Mouse (Mus musculus): ENCODE data around the gene Ift172. TPM values are rescaled to one million over a fixed set of nuclear protein-coding genes. Genes with fewer than 3 reads are reported as not detected.
A peak's percentile ranks its signal among the peaks of the same experiment; 100 is the strongest.

Ift172 gene
- polyA plus RNA-seq, 2 experiments, result 3.3 to 3.6 TPM

- no peak for DNase-seq (ENCODE audit: low read depth in 3 of 3, low spot score in 3 of 3)
- Histone ChIP-seq H3K9ac (replicated peaks) (no peak within 1 kb of the TSS), H3K4me2 (ENCODE audit: low read depth) (no peak within 1 kb of the TSS; the same call in 1 of the 2 replicates), H3K9me3 (ENCODE audit: control insufficient read depth, low read length) (no peaks in the 10 kb centered on the region), H3K4me1 (replicated peaks; ENCODE audit: control insufficient read depth in 2 of 2, insufficient read depth in 2 of 2, low read length in 1 of 2) (peaks cover 0 to 1% of the 10 kb centered on the region in 2 experiments; a peak in 1 of 4 replicates), H3K27ac (no peak within 1 kb of the TSS), H3K27me3 (ENCODE audit: control insufficient read depth, insufficient read depth, low read length) (peaks cover 32% of the 10 kb centered on the region), H3K4me3 (ENCODE audit: insufficient read depth in 1 of 2, low read depth in 2 of 2, low read length in 2 of 2) (0 out of 4 replicates have a peak within 1 kb of the TSS, but pooled peaks of 1 of the 2 experiments have one; percentile 8), H3K36me3 (replicated peaks; ENCODE audit: control insufficient read depth, insufficient read depth, low read depth) (no peaks in the 10 kb centered on the region)
- ATAC-seq (ENCODE audit: insufficient read depth), result peak; percentile 43; the same call in 1 of the 2 replicates
- no peak for TF ChIP-seq EP300 (IDR thresholded peaks at IDR 0.05; ENCODE audit: low read depth)
- TF ChIP-seq CTCF (IDR thresholded peaks at IDR 0.05; ENCODE audit: low read depth), result no peak
- WGBS (ENCODE audit: insufficient replicate concordance), result 49% methylated on average over 13 of the region's 13 CpGs
These were observed 6.3 kb upstream of the Ift172 start, which contains the start of gene Gckr for GRCm38 (mm10) chr5:31297047-31297757. Gckr (plus strand) TSS chr5:31297443.

GRCm38 (mm10) chr5:31295606-31296141 lies 4.8 kb upstream of the Ift172 start, which contains the start of gene Fndc4:
Fndc4 (minus strand) TSS chr5:31296080.
- DNase-seq (ENCODE audit: low read depth in 3 of 3, low spot score in 3 of 3) (no peak), ATAC-seq (ENCODE audit: insufficient read depth) (no peak)
- Histone ChIP-seq H3K4me1 (replicated peaks; ENCODE audit: control insufficient read depth in 2 of 2, insufficient read depth in 2 of 2, low read length in 1 of 2) (peaks cover 3 to 6% of the 10 kb centered on the region in 2 experiments), H3K9me3 (ENCODE audit: control insufficient read depth, low read length) (no peaks in the 10 kb centered on the region), H3K36me3 (replicated peaks; ENCODE audit: control insufficient read depth, insufficient read depth, low read depth) (no peaks in the 10 kb centered on the region), H3K9ac (replicated peaks) (0 out of 2 replicates have a peak within 1 kb of the TSS, but pooled peaks have one; percentile 12), H3K4me3 (ENCODE audit: insufficient read depth in 1 of 2, low read depth in 2 of 2, low read length in 2 of 2) (peak within 1 kb of the TSS; percentile 36 to 47), H3K27ac (no peak within 1 kb of the TSS), H3K4me2 (ENCODE audit: low read depth) (peak within 1 kb of the TSS; percentile 53), H3K27me3 (ENCODE audit: control insufficient read depth, insufficient read depth, low read length) (peaks cover 32% of the 10 kb centered on the region)
- TF ChIP-seq EP300 (IDR thresholded peaks at IDR 0.05; ENCODE audit: low read depth), result no peak
- no peak for TF ChIP-seq CTCF (IDR thresholded peaks at IDR 0.05; ENCODE audit: low read depth)
- 1% methylated on average over 40 of the region's 46 CpGs for WGBS (ENCODE audit: insufficient replicate concordance)

GRCm38 (mm10) chr5:31294964-31295605 lies 4.2 kb upstream of the Ift172 start:
- DNase-seq (ENCODE audit: low read depth in 3 of 3, low spot score in 3 of 3) (no peak), ATAC-seq (ENCODE audit: insufficient read depth) (no peak)
- H3K27me3 ChIP-seq (ENCODE audit: control insufficient read depth, insufficient read depth, low read length), result peaks cover 32% of the 10 kb centered on the region
- no peak overlapping the region for H3K27ac ChIP-seq
- H3K36me3 ChIP-seq (replicated peaks; ENCODE audit: control insufficient read depth, insufficient read depth, low read depth), result no peaks in the 10 kb centered on the region
- peaks cover 5 to 12% of the 10 kb centered on the region in 2 experiments for H3K4me1 ChIP-seq (replicated peaks; ENCODE audit: control insufficient read depth in 2 of 2, insufficient read depth in 2 of 2, low read length in 1 of 2)
- H3K4me3 ChIP-seq (ENCODE audit: insufficient read depth in 1 of 2, low read depth in 2 of 2, low read length in 2 of 2), result peak overlapping the region; percentile 36 to 47
- H3K9ac ChIP-seq (replicated peaks), result no peak overlapping the region
- TF ChIP-seq EP300 (IDR thresholded peaks at IDR 0.05; ENCODE audit: low read depth), result no peak
- no peak for TF ChIP-seq CTCF (IDR thresholded peaks at IDR 0.05; ENCODE audit: low read depth)
- H3K4me2 ChIP-seq (ENCODE audit: low read depth), result peak overlapping the region; percentile 53
- H3K9me3 ChIP-seq (ENCODE audit: control insufficient read depth, low read length), result no peaks in the 10 kb centered on the region
- WGBS (ENCODE audit: insufficient replicate concordance), result 15% methylated on average over 29 of the region's 29 CpGs

GRCm38 (mm10) chr5:31291361-31291688 lies 409 bp upstream of the Ift172 start:
- H3K4me2 ChIP-seq (ENCODE audit: low read depth), result peak overlapping the region; percentile 94
- peaks cover 6 to 16% of the 10 kb centered on the region in 2 experiments for H3K4me1 ChIP-seq (replicated peaks; ENCODE audit: control insufficient read depth in 2 of 2, insufficient read depth in 2 of 2, low read length in 1 of 2)
- H3K27ac ChIP-seq, result peak overlapping the region; percentile 66
- WGBS (ENCODE audit: insufficient replicate concordance), result 5% methylated on average over 9 of the region's 9 CpGs
- H3K9me3 ChIP-seq (ENCODE audit: control insufficient read depth, low read length), result no peaks in the 10 kb centered on the region
- H3K9ac ChIP-seq (replicated peaks), result peak overlapping the region; percentile 71
- ATAC-seq (ENCODE audit: insufficient read depth), result peak; percentile 60
- peak overlapping the region; percentile 70 to 83 for H3K4me3 ChIP-seq (ENCODE audit: insufficient read depth in 1 of 2, low read depth in 2 of 2, low read length in 2 of 2)
- H3K27me3 ChIP-seq (ENCODE audit: control insufficient read depth, insufficient read depth, low read length), result peaks cover 20% of the 10 kb centered on the region
- no peaks in the 10 kb centered on the region for H3K36me3 ChIP-seq (replicated peaks; ENCODE audit: control insufficient read depth, insufficient read depth, low read depth)
- TF ChIP-seq EP300 (IDR thresholded peaks at IDR 0.05; ENCODE audit: low read depth) (no peak), CTCF (IDR thresholded peaks at IDR 0.05; ENCODE audit: low read depth) (no peak)
- DNase-seq (ENCODE audit: low read depth in 3 of 3, low spot score in 3 of 3), result no peak
